Mouse (Mus musculus) small intestine, adult 2 months (tissue): ENCODE measurements around the gene Rap1gap.

Experiments used
- CTCF ChIP-seq: fragments of 200-500 bp; IDR thresholded peaks from 2 replicates; pipeline ENCODE4 v1.5.1; 2012; ENCODE audit warnings: low read depth, mild to moderate bottlenecking, control low read depth, inconsistent platforms, low read length, moderate library complexity, mixed read lengths; ENCODE audit not compliant: insufficient replicate concordance, insufficient read length; ENCODE audit errors: extremely low read depth
- POLR2A ChIP-seq: fragments of 200-500 bp; IDR thresholded peaks from 2 replicates; pipeline ENCODE4 v1.6.1; 2012; ENCODE audit warnings: low read depth, mild to moderate bottlenecking, control low read depth, inconsistent platforms, low read length, moderate library complexity

GRCm38 (mm10) chr4:137727506-137728187 is 63.1 kb downstream of the Rap1gap start:
- TF ChIP-seq CTCF (no peak), POLR2A (no peak)
